Mouse (Mus musculus) neutrophil, adult 5-6 weeks (primary cell): ENCODE measurements around the gene Tmbim6. TPM values are rescaled to one million over a fixed set of nuclear protein-coding genes. Genes with fewer than 3 reads are reported as not detected.

Source experiments
- ATAC-seq: fragments of 151-379, 151-347 bp; 2 replicates; pipeline ENCODE4 v1.8.0; 2017; ENCODE audit warnings: mild to moderate bottlenecking, moderate TSS enrichment; ENCODE audit not compliant: insufficient number of reproducible peaks, poor library complexity, low FRiP score, severe bottlenecking; ENCODE audit errors: extremely low read depth
- total RNA-seq: library from RNA; stranded (forward); fragments of 200-1000 nt; gene quantifications from 2 replicates; pipeline ENCODE4 v1.2.3, GENCODE M21; 2017

Gene Tmbim6
- 314 and 339 TPM in 2 replicates for total RNA-seq

DNA sequence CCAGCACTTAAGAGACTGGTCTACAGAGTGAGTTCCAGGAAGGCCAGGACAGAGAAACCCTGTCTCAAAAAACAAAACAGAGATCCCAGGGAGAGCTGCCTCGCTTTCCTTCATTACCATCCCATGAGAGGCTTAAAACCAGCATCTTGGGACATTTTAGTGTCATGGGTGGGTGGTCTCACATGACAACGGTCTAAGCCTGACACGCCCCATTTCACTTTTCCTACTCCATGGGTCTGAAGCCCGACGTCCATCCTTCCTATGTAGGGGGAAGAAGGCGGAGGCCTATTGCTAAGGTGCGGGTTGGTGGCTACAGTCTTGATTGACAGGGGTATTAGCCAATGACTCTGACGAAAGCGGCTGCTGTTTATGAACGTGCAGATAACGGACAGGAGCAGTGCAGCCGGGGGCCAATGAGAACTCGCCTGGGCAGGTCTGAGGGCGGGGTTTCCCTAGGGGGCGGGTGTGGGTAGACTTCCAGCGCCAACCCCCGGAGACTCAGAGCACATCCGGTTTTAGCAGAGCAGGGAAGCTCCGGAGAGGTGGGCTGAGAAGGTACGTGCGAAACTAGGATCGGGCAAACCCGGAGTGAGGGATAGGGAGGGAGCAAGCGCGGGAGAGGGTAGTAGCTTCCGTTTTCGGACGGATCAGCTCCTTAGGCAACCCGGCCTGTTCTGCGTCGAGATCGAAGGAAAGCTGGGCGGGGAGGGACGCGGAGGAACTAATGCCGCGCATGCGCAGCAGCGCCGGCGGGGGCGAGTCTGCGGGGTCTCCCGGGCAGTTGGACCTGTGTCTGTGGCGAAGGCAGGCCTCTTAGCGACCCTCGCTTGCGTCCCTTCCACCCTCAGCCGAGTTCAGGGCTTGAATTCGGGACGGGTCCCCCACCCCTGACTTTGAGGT is at the start of gene Tmbim6:
Gene Tmbim6, plus strand, starts transcription at position 397 of the 900 bp plus-strand sequence.
- peak; percentile 90 for ATAC-seq

DNA sequence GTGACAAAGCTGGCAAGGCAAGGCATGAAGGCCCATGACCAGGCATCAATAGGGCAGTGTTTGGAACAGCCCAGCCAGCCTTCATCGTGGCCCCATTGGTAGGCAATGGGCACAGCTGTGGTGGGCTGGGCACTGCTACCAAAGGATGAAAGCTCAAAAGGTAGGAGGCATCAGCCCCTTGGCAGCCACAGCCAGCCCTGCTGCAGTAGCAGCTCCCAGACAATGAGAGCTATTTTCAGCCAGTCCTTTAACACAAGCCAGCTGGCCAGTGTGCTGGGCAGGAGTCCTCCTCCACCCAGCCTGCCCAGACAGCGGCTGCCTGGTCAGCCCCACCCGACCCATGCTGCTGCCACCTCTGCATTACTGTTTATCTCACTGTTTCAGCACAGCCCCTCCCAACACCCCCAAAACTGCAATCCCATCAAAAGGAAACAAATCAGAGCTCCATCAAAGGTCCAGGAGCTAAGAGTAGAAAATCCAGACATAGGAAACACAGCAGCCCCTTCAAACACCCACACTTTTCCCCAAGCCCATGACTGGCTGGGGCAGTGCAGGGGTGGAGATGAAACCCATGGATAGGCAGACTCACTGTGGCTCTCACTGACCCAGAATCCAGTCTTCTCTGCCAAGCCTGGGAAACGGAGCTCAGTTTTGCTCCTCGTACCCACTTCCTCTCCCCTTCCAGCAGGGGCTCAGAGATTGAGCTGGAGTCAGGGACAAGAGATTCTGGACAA is 49.1 kb upstream of the Tmbim6 start:
- no peak for ATAC-seq

DNA sequence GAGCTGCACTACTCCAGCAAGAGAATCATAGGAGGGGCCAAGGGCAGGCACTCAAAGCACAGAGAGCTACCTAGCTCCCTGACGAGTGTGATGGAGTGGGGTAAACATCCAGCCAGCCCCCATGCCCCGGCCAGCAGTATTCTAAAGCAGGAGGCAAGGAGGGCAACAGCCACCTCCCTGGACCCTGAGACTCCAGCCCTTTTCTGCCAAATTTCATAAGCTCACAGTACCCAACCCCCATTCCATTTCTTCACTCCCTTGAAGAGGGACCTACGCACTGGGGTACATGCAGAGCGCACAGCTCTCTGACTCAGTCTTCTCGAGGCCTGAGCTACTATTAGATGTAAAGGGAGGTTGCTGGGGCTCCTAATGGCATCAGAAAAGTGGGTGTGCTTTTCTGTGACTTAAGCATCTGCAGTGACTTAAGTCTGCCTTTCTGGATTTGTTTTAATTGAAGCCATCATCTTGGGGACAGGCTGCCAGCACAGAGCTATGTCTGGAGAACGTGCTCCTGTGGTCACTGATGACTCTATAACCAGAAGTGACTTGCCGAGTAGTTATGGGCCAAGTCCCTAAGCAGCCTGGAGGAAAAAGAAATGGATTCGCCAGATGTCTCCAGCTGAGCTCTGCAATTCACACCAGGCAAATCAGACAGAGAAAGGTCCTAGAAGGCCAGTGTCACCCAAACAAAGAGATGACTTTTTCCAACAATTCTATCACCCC is 48.4 kb upstream of the Tmbim6 start:
- no peak for ATAC-seq

DNA sequence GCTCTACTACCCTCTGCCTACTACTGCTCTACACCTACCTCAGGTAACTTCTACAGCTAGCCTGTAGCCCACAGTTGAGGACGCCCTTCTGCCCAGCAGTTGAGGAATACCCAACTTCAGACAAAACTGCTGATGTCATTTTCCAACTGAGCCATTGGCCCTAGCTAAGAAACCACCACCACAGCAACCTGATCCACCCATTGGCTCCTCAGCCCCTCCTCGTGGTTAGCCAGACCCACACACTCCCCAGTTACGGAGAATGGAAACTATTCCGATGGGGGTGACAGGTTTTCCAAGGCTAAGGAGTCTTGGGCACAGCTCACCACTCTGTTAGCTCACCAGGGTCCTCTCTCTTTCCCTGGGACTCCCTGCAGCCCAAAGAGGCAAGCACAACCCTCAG is 47.7 kb upstream of the Tmbim6 start:
- no peak for ATAC-seq

DNA sequence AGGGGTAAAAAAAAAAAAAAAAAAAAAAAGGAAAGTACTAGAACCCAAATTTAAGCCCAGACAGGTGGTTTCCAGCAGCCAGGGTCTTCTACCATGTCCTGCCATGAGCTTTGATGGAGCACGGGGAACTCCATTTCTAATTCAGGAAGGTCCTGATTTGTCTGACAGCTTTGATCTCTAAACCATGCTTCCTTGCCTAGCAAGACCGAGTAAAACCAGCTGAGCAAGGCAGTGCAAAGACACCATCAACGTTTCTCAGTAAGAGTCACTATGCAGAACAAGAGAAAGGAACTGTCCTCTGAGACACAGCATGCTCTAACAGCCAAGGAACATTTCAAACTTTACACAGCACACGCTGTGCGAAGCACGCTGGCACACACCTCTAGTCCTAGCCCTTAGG is 41.1 kb upstream of the Tmbim6 start:
- no peak for ATAC-seq

DNA sequence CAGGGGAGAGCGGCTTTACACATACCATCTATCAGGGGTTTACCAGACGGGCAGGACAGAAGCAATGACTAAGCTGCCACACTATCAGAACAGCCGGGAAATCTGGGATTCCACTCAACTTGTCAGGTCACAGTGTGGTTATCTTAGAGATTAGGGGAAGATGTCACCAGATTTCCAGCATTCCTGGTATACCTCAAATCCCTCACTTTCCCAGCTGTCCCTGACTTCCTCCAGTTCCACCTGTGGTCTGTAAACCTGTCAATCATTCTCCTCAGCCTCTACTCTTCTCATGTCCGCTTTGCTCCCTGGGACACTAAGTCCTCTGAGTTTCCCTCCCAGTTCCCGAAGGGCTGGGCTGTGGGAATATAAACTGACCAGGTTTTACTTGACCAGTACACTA is 40.4 kb upstream of the Tmbim6 start:
- ATAC-seq, result no peak

DNA sequence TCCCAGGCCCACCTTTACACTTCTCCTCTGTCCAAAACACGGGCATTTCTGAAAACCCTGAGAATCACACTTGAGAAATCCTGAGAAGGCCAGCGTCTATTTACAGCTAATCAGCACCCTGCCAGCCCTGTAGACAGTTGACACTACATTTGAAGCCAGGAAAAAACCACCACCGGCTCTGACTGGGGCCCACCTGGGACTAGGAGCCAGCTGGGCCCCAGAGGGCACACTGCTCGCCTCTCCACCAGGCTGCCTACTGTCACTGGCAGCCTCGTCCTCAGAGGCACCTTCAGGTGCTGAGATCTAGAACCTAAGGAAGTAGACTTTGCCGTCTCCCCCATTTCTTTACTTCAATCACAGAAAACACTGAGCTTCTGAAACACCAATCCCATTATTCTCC is 37.0 kb upstream of the Tmbim6 start:
- no peak for ATAC-seq

DNA sequence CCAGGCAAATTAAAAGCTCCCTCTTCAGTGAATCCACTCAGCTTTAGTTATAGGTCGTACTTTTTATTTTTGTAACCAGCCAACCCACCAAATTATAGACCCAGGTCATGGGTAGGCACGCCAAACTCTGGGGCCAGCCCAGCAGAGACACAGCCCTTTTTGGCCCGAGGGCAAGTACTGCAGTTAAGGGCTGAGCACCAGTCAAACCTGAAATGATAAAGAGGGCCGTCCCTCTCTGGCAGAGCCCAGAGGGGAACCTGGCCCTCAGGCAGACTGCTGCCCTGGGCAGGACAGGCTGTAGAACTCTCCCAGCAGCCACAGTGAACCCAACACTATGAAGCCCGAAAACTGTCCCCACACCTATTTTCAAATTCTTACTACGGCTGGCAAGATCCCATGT is 36.2 kb upstream of the Tmbim6 start:
- no peak for ATAC-seq

DNA sequence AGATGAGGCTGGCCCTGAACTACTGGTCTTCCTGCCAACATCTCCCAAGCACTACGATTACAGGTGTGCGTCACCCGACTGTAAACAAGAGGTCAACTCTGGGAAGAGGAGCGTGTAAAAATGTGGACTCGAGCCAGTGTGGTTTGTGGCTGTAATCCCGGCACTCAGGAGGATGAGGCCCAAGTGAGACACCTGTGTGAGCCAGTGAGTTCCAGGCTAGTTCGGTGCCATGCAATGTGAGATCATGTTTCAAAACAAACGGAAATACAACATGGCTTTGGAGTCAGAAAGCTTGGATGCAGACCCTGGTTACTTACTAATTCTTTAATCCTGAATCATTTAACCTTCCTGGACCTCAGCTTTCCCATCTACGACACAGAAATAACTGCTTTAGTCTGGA is 33.7 kb upstream of the Tmbim6 start:
- ATAC-seq, result no peak

DNA sequence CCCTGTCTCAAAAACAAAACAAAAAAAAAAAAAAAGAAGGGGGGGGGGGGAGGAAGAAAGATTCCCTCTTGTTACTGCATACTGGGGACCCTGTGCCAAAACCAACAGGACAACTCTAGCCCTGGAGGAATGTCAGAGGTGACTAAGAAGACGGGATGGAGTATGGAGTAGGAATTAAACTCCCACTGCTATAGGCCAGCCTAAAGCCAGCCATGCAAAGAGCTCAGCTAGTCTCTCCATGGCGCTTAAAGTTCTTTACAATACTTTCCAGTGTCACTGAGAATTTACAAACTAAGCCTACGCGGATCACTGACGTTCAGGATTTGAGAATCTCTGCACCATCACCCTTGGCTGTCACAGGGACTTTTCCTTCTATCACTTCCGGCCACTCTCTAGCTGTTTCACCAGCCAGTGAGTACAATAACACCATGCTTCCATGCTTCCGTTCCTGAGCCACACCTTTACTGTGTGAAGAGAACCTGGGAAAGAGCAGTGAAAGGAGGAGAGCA is 28.6 kb upstream of the Tmbim6 start:
- ATAC-seq, result no peak

DNA sequence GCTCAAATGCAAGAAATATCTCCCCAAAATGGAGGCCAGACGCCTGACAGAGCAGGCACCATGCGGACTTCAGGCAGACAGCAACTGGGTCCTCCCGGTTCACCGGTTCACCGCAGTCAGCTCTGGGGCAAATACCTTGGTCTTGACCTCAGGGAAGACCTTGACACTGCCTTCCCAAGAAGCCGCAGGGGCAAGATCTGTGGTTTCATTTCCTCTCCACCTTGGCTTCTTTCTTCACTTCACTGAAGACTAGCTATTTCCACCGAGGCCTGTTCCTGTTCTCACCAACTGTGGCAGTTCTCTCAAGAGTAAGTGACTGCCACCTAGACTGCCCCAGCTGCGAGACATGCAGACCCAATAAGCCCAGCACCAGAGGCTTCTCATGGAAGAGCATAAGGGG is 27.8 kb upstream of the Tmbim6 start:
- peak; percentile 86 for ATAC-seq

DNA sequence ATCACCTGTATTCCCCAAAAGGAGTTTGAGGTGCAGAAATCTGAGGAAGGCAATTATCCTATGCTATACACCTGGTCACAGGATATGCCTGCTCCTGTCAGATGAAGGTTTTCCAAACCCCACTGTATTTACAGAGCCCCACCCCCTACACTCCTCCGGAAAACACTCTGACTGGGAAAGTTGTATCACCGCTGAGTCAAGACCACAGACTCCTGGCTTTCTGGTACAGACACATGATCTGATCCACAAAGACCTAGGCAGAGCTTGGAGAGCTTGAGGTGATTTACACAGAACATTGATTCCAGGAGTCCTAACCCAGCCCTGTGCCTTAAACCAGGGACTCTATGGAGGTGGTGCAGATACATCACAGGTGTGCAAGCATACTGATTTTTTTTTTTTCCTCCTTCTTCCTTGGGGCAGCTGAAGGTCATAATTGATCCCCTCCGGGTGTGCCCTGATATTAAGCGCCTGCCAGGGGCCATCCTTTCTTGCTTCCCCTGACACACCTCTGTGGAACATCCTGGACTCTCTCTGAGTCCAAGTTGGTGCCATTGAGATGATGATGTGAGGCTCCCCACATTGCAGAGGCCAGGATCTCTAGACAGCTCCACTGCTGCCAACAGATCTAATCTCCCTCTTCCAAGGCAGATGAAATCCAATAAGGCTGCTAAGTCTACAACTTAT is 24.0 kb upstream of the Tmbim6 start:
- no peak for ATAC-seq

DNA sequence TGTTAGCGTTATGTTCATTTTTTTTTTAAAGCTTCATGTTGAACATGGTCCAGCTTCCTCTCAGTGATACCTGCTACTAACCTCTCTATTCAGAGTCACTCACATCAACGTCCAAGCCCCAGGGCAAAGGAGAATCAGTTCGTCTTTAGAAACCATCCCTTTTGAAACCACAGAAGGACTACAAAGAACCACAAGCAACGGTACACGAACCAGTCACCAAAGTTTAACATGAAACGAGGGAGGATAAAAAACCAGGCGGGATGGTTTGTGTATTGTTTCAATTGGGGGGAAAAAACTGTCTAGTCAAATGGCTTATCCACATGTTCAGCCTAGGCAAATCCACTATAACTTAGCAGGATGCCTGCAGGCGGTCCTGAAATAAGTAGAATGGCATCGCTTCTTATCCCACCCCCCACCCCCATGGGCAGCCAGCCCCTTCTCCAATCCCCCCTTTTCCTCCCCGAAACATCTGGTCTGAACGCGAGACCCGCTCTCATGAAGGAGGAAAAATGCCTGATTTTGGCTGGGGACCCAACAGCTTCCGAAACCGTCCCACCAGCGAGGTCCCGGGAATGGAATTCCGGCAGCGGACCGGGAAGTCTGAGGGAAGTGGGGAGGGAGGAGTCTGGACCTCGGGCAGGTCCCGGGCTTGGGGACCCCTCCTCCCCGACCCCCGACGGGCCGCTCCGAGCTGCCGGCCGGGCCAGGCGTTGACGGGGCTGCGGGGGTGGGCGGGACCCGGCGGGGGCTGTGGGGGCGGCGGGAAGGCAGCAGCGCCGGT is 23.1 kb upstream of the Tmbim6 start:
- no peak for ATAC-seq

DNA sequence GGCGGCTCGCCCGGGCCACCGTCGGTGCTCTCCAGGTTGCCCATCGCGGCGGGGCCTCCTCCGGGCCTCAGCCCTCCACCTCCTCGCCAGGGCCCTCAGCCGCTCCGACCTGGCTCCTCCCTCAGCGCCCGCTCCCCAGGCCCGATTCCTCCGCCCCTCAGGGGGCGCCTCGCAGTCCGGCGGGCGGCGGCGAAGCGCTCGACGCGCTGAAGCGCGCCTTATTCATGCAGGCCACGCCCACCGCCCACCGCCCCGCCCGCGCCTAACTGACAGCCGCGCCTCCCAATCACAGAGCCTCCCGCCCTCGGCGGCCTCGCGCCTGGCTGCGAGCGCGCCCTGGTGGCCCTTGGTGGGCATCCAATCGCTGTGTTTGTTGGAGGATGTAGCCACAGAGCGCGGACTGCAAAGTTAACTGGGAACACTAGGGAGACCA is 22.4 kb upstream of the Tmbim6 start, which contains the start of gene Fmnl3:
Gene Fmnl3, minus strand, starts transcription at position 224 of the 433 bp plus-strand sequence.
- peak; percentile 95 for ATAC-seq

DNA sequence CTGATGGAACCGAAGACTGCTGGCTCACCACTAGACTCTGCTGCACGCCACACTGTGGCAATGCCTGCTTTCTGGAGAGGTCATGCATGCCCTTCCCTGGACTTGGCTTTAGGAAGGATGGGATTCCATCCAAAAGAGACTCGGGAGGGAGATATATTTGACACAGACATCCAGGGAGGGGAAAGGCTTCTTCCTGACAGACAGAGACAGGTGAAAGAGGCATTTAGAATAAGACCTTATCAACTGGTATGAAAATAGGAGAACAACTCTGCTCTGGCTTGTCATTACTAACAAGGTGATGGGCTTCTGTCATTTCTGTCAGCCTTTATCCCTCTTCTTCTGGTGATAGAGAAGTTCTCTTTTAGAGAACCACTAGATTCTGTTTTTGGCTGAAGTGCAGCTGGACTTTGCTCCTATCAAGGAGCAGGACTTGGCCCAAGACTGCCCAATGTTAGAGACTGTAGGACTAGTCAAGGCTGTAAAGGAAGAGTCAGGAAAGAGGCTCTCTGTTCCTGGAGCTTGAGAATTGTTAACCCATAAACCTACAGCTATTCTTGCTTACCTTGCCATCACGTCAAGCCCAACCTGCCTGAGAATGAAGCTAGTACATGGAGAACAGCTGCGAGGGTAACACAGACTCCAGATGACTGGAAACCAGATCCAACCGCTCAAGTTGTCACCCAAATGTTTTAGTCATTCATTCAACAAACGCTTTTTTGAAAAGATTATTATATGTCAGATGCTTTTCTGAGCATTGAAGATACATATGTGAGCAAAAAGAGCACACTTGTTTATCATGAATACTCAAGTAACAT is 20.9 kb upstream of the Tmbim6 start:
- no peak for ATAC-seq

DNA sequence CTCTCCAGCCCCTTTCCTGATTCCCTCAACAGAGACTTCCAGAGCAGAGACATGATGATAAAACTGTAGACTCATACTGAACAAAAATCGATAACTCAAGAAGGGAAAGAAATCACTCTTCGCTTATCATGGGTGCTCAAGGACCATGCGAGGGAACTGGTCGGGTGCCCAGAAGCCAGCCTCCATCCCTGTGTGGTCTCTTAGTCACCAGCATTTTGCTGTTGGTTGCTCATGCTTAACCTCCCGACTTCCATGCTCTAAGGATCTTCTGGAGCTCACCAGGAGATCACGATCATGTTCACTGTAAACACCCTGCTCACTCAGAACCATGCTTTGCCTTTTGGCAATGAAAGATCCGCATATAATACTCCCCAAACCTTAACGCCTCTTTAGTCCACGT is 19.9 kb upstream of the Tmbim6 start:
- no peak for ATAC-seq

DNA sequence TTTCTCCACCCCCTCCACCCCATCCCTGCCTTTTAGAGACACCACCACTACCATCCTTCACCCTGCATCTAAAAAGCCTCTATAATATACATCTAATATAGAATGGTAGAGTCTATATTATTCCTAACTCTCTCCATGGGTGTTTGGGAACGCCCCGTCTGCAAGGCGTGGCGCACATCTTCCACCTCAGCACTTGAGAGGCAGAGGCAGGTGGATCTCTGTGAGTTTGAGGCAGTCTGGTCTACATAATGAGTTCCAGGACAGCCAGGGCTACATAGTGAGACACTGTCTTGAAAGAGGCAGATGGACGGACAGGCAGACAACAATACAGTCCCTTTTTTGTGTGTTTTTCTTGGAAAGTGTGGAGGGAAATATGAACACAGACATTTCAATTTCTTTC is 17.6 kb upstream of the Tmbim6 start:
- no peak for ATAC-seq
